Mouse (Mus musculus): Measurements from ENCODE around the gene Rptor.

The Rptor gene

DNA sequence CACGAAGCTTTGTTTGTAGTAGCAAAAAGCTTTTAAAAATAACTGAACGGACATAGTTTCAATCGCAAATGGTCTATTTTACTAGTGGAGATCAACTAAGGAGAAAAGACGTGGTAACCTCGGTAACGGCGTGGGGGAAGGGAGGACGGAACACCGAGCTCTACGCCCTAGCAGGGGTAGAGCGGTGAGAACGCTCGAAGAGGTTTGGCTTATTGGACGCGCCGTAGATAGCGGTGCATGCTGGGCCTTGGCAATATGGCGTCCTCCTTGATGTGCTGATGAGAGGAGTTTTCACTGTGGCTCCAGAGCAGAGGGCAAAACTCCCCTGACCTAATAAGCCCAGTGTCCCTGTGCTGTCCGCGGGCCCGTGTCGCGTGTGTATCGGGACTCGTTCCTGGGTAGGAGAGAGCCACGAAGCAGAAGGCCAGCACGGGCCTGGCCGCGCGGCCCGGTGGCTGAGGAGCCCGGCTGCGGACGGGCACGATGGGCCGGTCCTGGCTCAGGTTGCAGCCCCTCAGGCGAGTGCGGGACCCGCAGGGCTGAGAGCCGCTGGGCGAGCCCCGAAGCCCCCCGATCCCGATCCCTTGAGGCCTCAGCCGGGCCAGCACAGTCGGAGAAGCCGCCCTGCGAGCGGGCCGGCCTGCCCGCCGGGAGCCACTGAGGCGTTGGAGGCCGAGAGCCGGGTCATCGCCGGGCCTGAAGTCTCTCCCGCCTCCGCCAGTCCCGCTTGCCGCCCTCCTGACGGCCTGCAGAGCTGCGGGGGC, at the start of gene Rptor:
Gene Rptor (plus strand): TSS at position 143 of the 764 bp plus-strand sequence.
- peak; percentile 93 to 99 for DNase-seq (ENCODE audit: low spot score in 2 of 2)

DNA sequence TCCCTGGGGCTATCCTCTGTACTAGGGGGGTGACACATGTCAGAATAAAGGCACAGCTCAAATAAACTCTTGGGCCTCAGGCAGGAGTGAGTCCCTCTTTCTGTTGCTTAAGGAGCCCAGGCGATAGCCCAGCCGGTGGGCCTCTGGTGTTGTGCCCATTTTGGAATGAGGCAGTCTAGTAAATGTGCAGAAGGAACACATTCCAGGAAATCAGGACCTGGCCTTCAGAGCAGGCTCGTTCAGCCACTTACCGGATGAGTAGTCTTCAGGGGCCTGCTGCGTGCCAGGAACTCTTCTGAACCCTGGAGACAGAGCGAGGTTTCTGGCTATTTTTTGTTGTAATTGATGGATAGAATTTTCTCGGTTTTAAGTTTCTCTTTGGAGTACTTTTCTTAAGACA, 48.0 kb upstream of the Rptor start:
- no peak for DNase-seq (ENCODE audit: low spot score in 2 of 2)

- DNase-seq (ENCODE audit: low spot score in 2 of 2): no peak
Observed at GRCm38 (mm10) chr11:119555170-119555569, 47.5 kb upstream of the Rptor start.

DNA sequence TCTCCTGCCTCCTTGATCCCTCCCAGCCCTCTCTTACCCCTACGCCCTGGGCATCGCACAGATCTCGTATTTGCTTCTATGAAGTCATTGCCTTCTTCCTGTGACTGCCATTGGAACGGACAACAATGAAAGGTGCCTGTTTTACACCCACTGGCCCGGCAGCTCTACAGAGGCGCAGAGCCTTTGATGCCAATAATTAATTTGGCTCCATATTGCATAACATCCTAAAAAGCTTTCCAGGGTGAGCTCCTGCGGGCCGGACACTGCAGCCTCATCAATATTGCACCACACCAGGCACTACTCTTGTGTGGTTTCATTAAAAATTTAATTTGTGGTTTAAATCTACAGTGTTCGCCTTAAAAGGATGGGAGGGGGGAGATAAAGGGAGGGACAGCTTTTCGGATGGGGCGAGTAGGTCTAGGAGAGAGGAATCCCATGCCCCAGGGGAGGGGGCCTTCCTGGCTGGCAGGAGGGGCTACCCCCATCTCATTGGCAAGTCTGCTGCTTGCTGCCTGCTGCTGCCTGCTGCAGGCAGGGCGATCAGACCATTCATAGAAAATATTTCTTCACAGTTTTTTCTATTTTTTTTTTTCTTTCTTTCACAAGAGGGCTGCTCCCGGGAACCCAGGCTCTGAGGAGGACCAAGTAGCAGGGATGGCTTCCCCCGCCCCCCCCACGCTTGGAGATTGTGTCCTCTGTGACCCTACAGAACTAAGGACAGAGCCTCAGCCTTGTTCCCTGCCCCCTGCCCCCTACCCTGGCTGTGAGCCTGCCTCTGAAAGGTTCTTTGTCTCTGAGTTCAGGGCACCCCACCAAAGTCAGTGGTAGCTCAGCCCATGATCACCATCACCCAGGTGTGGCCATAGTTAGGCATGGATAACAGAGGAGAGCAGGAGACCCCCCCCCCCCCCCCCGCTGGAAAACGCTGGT, 44.5 kb upstream of the Rptor start:
- no peak for DNase-seq (ENCODE audit: low spot score in 2 of 2)

DNA sequence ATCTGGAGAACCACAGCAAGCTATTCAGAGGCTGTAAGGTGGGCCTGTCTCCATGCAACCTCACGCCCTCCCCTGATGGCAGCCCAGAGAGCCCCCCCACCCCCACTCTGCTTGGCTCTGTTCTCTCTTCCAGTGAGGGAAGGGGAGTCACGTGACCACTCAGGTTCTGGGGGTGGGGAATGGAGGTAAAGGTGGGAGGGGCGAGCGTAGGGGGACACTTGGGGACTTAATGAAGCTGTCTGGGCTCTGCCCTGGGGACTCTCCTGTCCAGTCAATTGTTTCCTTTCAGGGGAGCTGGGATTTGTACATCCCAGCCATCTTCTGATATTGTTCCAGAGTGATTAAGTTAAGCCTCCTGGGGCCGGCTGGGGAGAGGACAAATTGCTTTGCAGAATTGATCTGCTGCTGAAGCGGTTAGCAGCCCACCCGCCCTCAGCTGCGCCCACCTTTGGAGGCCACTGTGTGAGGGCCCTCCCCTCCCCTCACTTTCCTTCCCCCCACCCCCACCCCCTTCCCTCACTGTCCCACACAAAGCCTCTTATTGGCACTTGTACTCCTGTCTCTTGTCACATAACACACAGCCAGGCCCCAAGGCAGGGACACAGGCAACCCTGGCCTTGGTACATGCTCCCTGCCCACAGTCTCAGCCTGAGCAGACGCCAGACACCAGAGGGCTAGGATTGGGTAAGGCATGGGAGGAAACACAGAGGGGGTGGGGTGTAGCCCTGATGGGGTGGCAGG, 43.7 kb upstream of the Rptor start:
- DNase-seq (ENCODE audit: low spot score in 2 of 2): no peak

- no peak for DNase-seq (ENCODE audit: low spot score in 2 of 2)
Observed at GRCm38 (mm10) chr11:119562286-119562685, 40.4 kb upstream of the Rptor start.

DNA sequence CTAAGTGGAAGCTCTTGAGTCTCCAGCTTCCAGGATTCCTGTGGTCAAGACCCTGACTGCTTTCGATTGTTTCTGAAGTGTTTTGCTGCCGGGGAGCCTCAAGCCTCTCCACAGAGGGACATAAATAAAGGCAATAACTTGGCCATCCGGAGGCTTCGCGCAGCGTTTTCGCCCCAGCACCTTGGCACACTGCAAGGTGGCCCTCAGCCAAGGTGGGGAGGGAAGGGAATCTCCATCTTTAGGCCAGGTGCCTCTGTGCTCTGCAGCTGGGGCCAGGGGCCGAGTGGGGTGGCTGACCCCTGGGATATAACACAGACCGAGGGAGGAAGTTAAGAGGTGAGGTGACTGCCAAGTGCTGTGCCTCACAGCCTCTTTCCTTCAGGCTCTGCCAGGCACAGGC, 39.5 kb upstream of the Rptor start:
- DNase-seq (ENCODE audit: low spot score in 2 of 2): no peak

DNA sequence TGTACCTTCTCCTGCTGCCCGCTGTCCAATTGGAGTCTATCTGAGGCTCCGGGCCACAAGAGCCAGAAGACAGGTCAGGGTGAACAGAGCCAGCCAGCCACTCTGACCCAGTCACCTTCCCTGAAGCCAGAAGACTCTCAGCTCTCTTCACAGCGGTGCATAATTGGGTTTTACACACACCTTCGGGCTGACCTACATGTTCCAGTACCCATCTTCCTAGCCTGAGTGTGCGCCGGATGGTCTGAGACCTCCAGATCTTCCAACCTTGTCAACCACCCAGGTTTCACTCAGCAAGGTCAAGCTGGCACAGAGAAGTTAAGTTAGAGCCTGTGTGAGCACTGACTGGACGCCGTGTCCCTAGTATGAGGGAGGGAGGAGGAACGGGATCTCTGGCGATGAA, 38.3 kb upstream of the Rptor start:
- no peak for DNase-seq (ENCODE audit: low spot score in 2 of 2)

GRCm38 (mm10) chr11:119565021-119565420, 37.7 kb upstream of the Rptor start:
- no peak for DNase-seq (ENCODE audit: low spot score in 2 of 2)

DNA sequence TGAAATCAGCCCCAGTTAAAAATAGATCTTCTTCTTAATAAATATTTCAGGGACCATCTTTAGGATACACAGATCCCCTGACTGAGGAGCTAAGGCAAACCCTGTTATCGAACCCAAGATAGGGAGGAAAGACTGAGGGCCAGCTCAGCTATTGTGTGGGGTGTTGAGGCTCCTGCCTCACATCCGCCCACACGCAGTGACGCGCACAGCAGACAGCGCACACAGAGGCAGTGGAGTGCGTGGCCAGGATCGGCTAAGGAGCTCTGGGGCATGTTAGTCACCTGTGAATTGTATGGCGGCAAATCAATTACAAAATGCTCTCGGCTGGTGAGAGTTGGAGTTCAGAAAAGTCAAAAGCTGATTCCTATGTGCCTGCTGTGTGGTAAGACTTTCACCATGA, 37.0 kb upstream of the Rptor start:
- DNase-seq (ENCODE audit: low spot score in 2 of 2): peak in 1 of 2 experiments; percentile 37

- no peak for DNase-seq (ENCODE audit: low spot score in 2 of 2)
Observed at GRCm38 (mm10) chr11:119566188-119566587, 36.5 kb upstream of the Rptor start.

DNA sequence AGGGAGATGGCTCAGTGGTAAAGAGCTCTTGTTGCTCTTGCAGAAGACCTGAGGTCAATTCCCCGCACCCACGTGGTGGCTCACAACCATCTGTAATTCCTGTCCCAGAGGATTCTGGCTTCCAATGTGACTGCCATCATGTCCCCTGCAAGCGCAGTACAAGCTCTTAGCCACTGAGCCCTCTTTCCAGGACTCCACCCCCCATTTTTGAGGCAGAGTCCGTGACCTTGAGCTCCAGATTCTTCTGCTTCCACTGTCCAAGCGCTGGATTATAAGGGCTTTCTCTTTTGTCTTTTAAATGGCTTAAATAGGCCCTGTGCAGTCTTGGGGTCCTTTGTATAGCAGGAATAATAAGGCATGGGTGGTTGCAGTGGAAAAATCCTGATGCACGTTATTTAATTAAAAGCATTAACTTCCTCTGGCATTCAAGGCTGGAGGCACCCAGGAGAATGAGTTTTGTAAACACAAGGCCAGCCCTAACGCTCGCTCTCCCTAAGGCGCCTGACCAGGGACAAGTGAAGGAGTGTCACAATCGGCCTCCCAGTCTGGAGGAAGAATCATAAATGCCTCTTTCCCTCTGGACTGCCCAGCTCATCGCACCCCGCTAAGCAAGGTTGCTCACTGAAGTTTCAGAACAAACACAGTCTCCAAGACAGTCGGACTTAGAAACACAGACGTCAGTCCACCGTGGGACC, 30.2 kb upstream of the Rptor start:
- DNase-seq (ENCODE audit: low spot score in 2 of 2): no peak

- no peak for DNase-seq (ENCODE audit: low spot score in 2 of 2)
Observed at GRCm38 (mm10) chr11:119576855-119577254, 25.9 kb upstream of the Rptor start.

DNA sequence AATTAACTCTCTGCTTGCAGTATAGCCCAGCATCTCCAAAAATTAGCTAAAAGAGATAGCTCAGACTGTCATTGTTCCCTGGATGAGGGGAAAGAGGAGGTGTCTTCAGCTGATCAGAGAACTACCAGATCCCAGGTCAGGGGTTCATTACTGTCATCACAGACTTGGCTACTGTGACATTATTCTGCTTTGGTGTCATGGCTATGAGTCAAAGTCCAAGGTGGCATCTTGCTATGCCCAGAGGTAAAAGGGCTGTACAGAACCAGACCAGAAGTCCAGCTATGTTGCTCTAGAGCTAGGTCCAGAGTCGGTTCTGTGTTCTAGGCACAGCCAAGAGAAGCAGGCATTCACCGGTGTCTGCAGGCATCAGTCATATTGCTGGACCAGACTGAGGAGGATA, 25.0 kb upstream of the Rptor start:
- DNase-seq (ENCODE audit: low spot score in 2 of 2): no peak

DNA sequence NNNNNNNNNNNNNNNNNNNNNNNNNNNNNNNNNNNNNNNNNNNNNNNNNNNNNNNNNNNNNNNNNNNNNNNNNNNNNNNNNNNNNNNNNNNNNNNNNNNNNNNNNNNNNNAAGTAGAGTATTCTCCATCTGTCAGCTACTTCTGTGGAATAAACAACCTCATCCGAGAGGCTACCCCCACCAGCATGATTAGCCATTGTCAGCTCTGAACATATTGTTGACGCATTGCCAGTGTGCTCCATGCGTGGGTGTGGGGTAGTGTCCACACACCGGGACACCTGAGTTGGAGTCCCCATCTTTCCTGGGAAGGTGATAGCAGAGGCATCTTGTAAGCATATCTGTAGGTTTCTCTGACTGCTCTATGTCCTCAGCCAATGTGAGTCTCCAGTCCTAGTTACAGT, 16.2 kb upstream of the Rptor start:
- DNase-seq (ENCODE audit: low spot score in 2 of 2): no peak

GRCm38 (mm10) chr11:119587112-119587511, 15.6 kb upstream of the Rptor start:
- DNase-seq (ENCODE audit: low spot score in 2 of 2): no peak

GRCm38 (mm10) chr11:119589242-119589641, 13.5 kb upstream of the Rptor start:
- no peak for DNase-seq (ENCODE audit: low spot score in 2 of 2)

GRCm38 (mm10) chr11:119593966-119594365, 8.7 kb upstream of the Rptor start:
- DNase-seq (ENCODE audit: low spot score in 2 of 2): no peak

DNA sequence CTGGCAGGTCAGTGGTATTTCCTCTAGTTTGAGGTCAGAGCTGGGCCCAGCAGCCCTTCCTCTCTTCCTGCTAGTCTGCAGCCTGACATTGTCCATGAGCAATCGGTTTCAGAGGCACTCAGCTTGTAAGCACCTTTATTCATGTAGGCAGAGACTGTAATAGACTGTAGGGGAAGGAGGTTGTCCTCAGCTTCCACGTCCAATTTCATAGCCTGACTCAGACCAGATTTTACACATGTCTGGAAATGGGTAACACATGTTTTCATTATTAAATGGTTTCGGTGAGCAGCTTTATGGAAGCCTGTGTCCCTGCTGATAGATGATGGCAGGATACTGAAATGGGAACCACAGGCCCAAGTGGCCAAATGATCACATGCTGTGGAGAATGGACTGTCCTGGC, 3.8 kb upstream of the Rptor start:
- no peak for DNase-seq (ENCODE audit: low spot score in 2 of 2)

GRCm38 (mm10) chr11:119600286-119600685, 2.4 kb upstream of the Rptor start:
- no peak for DNase-seq (ENCODE audit: low spot score in 2 of 2)

DNA sequence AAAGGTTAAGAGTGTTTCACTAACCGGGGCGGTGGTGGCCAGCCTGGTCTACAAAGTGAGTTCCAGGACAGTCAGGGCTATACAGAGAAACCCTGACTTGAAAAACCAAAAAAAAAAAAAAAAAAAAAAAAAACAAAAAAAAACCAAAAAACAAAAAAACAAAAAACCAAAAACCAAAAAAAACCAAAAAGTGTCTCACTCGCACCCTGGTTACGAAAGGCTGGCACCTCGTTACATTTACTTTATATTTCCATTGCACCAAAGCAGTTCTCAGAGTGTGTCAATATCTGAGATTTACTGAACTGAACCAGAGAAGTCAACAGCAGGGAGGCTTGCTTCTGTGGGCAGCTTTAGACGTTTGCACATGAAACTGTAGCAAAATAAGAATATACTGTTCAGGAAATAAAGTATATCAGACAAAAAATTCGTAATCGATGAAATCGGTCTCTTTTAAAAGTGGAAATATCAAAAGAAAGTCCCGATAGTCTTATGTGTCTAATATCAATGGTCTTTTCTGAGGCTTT, 466 bp upstream of the Rptor start:
- no peak for DNase-seq (ENCODE audit: low spot score in 2 of 2)
